Mouse (Mus musculus) lung, postnatal 0 days (tissue): Measurements from ENCODE around the gene Camta1.

Experiments
- CTCF ChIP-seq: IDR thresholded peaks from 2 replicates; pipeline ENCODE4 v1.5.1; 2016; ENCODE audit warnings: antibody characterized with exemption, mild to moderate bottlenecking
- EP300 ChIP-seq: IDR thresholded peaks from 2 replicates; pipeline ENCODE4 v1.6.1; 2016; ENCODE audit warnings: antibody characterized with exemption, mild to moderate bottlenecking, control low read depth

DNA sequence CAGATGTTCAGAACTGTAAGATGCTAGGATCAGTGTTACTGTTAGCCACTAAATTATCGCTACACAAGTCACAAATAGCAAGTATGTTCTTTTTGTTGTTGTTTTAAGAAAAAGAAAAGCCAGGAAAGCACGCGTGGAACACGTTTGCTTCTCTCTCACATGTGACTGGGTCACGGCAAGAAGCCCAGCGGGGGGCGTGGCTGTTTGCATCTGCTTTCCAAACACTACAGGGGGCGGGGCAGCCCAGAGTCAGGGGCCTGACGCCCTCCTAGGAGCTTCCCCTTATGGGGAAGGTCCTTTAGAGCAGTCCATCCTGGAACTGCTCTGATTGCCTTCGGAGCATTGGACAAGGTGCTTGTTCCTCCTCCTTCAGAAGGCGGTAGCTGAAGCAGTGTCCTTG lies 524.1 kb downstream of the Camta1 start:
- TF ChIP-seq CTCF (no peak), EP300 (no peak)
